Mouse (Mus musculus): ENCODE measurements around the gene AF366264.

- TF ChIP-seq CTCF (IDR thresholded peaks at IDR 0.05; ENCODE audit: low read depth, low read length) (peak; percentile 76), POLR2A (IDR thresholded peaks at IDR 0.05; ENCODE audit: extremely low read depth, insufficient read depth, low read length) (no peak)
These were observed 52.9 kb downstream of the AF366264 start, which contains the start of gene Upf3a for GRCm38 (mm10) chr8:13785250-13785763.
